Mouse (Mus musculus) spleen, postnatal 10 days (tissue): ENCODE measurements around the gene Nedd9.

Experiments
- DNase-seq, 2 experiments: peaks; one replicate each; pipeline ENCODE4 v3.0.0; 2021 to 2022; ENCODE audit warnings: low spot score in 2 of 2

The Nedd9 gene

GRCm38 (mm10) chr13:41456292-41457029, 30.7 kb downstream of the Nedd9 start:
- peak; percentile 28 to 43 for DNase-seq

- DNase-seq, result no peak
Observed at GRCm38 (mm10) chr13:41453227-41454193, 33.7 kb downstream of the Nedd9 start.

GRCm38 (mm10) chr13:41450821-41451220, 36.3 kb downstream of the Nedd9 start:
- DNase-seq, result no peak

GRCm38 (mm10) chr13:41449211-41449610, 38.0 kb downstream of the Nedd9 start:
- DNase-seq, result no peak

- DNase-seq, result no peak
Observed at GRCm38 (mm10) chr13:41447209-41447608, 40.0 kb downstream of the Nedd9 start.

- no peak for DNase-seq
Observed at GRCm38 (mm10) chr13:41446591-41446990, 40.6 kb downstream of the Nedd9 start.

- no peak for DNase-seq
Observed at GRCm38 (mm10) chr13:41445067-41445808, 41.9 kb downstream of the Nedd9 start.

- no peak for DNase-seq
Observed at GRCm38 (mm10) chr13:41444230-41444629, 42.9 kb downstream of the Nedd9 start.

- no peak for DNase-seq
Observed at GRCm38 (mm10) chr13:41442145-41442544, 45.0 kb downstream of the Nedd9 start.

GRCm38 (mm10) chr13:41440205-41440604, 47.0 kb downstream of the Nedd9 start:
- no peak for DNase-seq

- DNase-seq, result no peak
Observed at GRCm38 (mm10) chr13:41437390-41437789, 49.8 kb downstream of the Nedd9 start.

- no peak for DNase-seq
Observed at GRCm38 (mm10) chr13:41436731-41437130, 50.4 kb downstream of the Nedd9 start.

GRCm38 (mm10) chr13:41433201-41433600, 54.0 kb downstream of the Nedd9 start:
- no peak for DNase-seq

GRCm38 (mm10) chr13:41431795-41432194, 55.4 kb downstream of the Nedd9 start:
- no peak for DNase-seq

GRCm38 (mm10) chr13:41427046-41427445, 60.1 kb downstream of the Nedd9 start:
- peak in 1 of 2 experiments; percentile 16 for DNase-seq

GRCm38 (mm10) chr13:41423463-41424074, 63.6 kb downstream of the Nedd9 start:
- no peak for DNase-seq

- no peak for DNase-seq
Observed at GRCm38 (mm10) chr13:41422581-41422980, 64.6 kb downstream of the Nedd9 start.

GRCm38 (mm10) chr13:41420376-41420775, 66.8 kb downstream of the Nedd9 start:
- no peak for DNase-seq

GRCm38 (mm10) chr13:41418198-41418869, 68.8 kb downstream of the Nedd9 start:
- no peak for DNase-seq

- DNase-seq, result no peak
Observed at GRCm38 (mm10) chr13:41416065-41417016, 70.8 kb downstream of the Nedd9 start.
